ENCODE assay signal across 8 mouse cellular contexts in genomic region chrX:106026418-106027342, GRCm38 (mm10). TPM values are rescaled to one million over a fixed set of nuclear protein-coding genes. Genes with fewer than 3 reads are reported as not detected.
A peak's percentile ranks its signal among the peaks of the same experiment; 100 is the strongest.
DNase-seq lines count a peak whose midpoint lies in the region; ATAC-seq and TF ChIP-seq lines count a peak whose summit lies in the region.

Gene Atp7a, plus strand, starts transcription at chrX:106027276.

- peak; percentile 97 for ATAC-seq in embryonic facial prominence, embryonic 15.5 days (ENCODE audit: insufficient number of reproducible peaks, low FRiP score, low TSS enrichment, low read depth)
- ATAC-seq in kidney, embryonic 14.5 days (ENCODE audit: low FRiP score, low TSS enrichment) = peak; percentile 98
- peak; percentile 88 for ATAC-seq in limb, embryonic 15.5 days (ENCODE audit: insufficient number of reproducible peaks, low FRiP score, low TSS enrichment, low read depth)

- peak within 1 kb of the TSS; percentile 55 for H3K9ac ChIP-seq in embryonic facial prominence, embryonic 15.5 days
- H3K9ac ChIP-seq in kidney, embryonic 14.5 days (ENCODE audit: low read depth, low read length) = peak within 1 kb of the TSS; percentile 70
- peak within 1 kb of the TSS; percentile 32; the same call in 1 of the 2 replicates for H3K9ac ChIP-seq in limb, embryonic 15.5 days

- H3K4me1 ChIP-seq in bone marrow, adult 2 months (ENCODE audit: control insufficient read depth, insufficient read depth, low read length) = no peaks in the 10 kb centered on the region; the same call in 1 of the 2 replicates
- no peaks in the 10 kb centered on the region for H3K4me1 ChIP-seq in embryonic facial prominence, embryonic 15.5 days
- H3K4me1 ChIP-seq in kidney, embryonic 14.5 days (ENCODE audit: control insufficient read depth, insufficient read depth, low read length) = no peaks in the 10 kb centered on the region
- no peaks in the 10 kb centered on the region for H3K4me1 ChIP-seq in limb, embryonic 15.5 days

- H3K9me3 ChIP-seq in embryonic facial prominence, embryonic 15.5 days (replicated peaks) = no peaks in the 10 kb centered on the region
- no peaks in the 10 kb centered on the region for H3K9me3 ChIP-seq in kidney, embryonic 14.5 days (ENCODE audit: control insufficient read depth, low read length)
- no peaks in the 10 kb centered on the region for H3K9me3 ChIP-seq in limb, embryonic 15.5 days

- TF ChIP-seq CTCF in bone marrow, adult 2 months (IDR thresholded peaks at IDR 0.05; ENCODE audit: control insufficient read depth, insufficient read depth, low read length) = peak; percentile 82

- 12% methylated on average over 36 of the region's 36 CpGs for WGBS in bone marrow, adult 2 months
- WGBS in embryonic facial prominence, embryonic 15.5 days = 18% methylated on average over 35 of the region's 36 CpGs
- 25% methylated on average over 36 of the region's 36 CpGs for WGBS in kidney, embryonic 14.5 days
- 20% methylated on average over 36 of the region's 36 CpGs for WGBS in limb, embryonic 15.5 days

- no peaks in the 10 kb centered on the region for H3K27me3 ChIP-seq in embryonic facial prominence, embryonic 15.5 days
- no peaks in the 10 kb centered on the region for H3K27me3 ChIP-seq in kidney, embryonic 14.5 days (ENCODE audit: control insufficient read depth, insufficient read depth, low read length)
- no peaks in the 10 kb centered on the region for H3K27me3 ChIP-seq in limb, embryonic 15.5 days

- peak within 1 kb of the TSS; percentile 78 for H3K4me3 ChIP-seq in bone marrow, adult 2 months (replicated peaks; ENCODE audit: control insufficient read depth, low read depth, low read length)
- peak within 1 kb of the TSS; percentile 54 for H3K4me3 ChIP-seq in embryonic facial prominence, embryonic 15.5 days (replicated peaks)
- H3K4me3 ChIP-seq in kidney, embryonic 14.5 days (ENCODE audit: low read length) = peak within 1 kb of the TSS; percentile 53
- peak within 1 kb of the TSS; percentile 49 for H3K4me3 ChIP-seq in limb, embryonic 15.5 days

- no peaks in the 10 kb centered on the region for H3K36me3 ChIP-seq in embryonic facial prominence, embryonic 15.5 days
- peaks cover 5% of the 10 kb centered on the region; the same call in 1 of the 2 replicates for H3K36me3 ChIP-seq in kidney, embryonic 14.5 days (ENCODE audit: control insufficient read depth, insufficient read depth, low read length)
- H3K36me3 ChIP-seq in limb, embryonic 15.5 days = no peaks in the 10 kb centered on the region; the same call in 1 of the 2 replicates

- H3K27ac ChIP-seq in bone marrow, adult 2 months (ENCODE audit: control insufficient read depth, insufficient read depth, low read depth, low read length, poor library complexity) = peak within 1 kb of the TSS; percentile 79
- peak within 1 kb of the TSS; percentile 88 for H3K27ac ChIP-seq in embryonic facial prominence, embryonic 15.5 days (replicated peaks)
- 0 out of 2 replicates have a peak within 1 kb of the TSS, but pooled peaks have one; percentile 42 for H3K27ac ChIP-seq in kidney, embryonic 14.5 days (ENCODE audit: low read depth, low read length)
- peak within 1 kb of the TSS; percentile 75 for H3K27ac ChIP-seq in limb, embryonic 15.5 days

- TF ChIP-seq POLR2A in bone marrow, adult 2 months (IDR thresholded peaks at IDR 0.05; ENCODE audit: borderline replicate concordance, control insufficient read depth, low read depth, low read length) = peak; percentile 92

- DNase-seq in 416B (ENCODE audit: low read depth) = peak; percentile 93
- peak; percentile 89 for DNase-seq in heart, adult 8-10 months (ENCODE audit: low spot score)
- DNase-seq in monocyte, adult 2 months (ENCODE audit: low read depth in 1 of 2, low spot score in 2 of 2) = peak; percentile 81 to 87
- DNase-seq in spleen, postnatal 36 days (ENCODE audit: low spot score in 2 of 2) = peak; percentile 90 to 93

- H3K4me2 ChIP-seq in embryonic facial prominence, embryonic 15.5 days (replicated peaks) = peak within 1 kb of the TSS; percentile 42
- peak within 1 kb of the TSS; percentile 41 for H3K4me2 ChIP-seq in kidney, embryonic 14.5 days (replicated peaks; ENCODE audit: low read depth, low read length)
- H3K4me2 ChIP-seq in limb, embryonic 15.5 days = peak within 1 kb of the TSS; percentile 42

RNA-seq across cellular contexts. Expression of gene Atp7a, which starts in this region (rescaled TPM):
- polyA plus RNA-seq in bone marrow, adult 2 months (2011; ENCODE audit: insufficient read depth, insufficient read length, low replicate concordance, missing spikeins) = 0.59 and 5.5 TPM in 2 replicates
- polyA plus RNA-seq in embryonic facial prominence, embryonic 15.5 days (2015; fragmentation: Nextera tagmentation; extraction: Ambion mirVana) = 20.4 and 21.2 TPM in 2 replicates
- 1 to 10 TPM; 5.2 to 6.9 (median 6.2) TPM for total RNA-seq in heart, adult 8-10 months (2022)
- 15.8 and 37.8 TPM in 2 replicates for polyA plus RNA-seq in kidney, embryonic 14.5 days (2014; fragmentation: Nextera tagmentation; extraction: Ambion mirVana)
- polyA plus RNA-seq in limb, embryonic 15.5 days (2015; fragmentation: Nextera tagmentation; extraction: Ambion mirVana) = 23.0 and 24.0 TPM in 2 replicates

Comparison
In these comparisons a context has a peak if more than half of its experiments do, and no peak if none do; other contexts are left out.
1. Peak in every context shown above with its lines: DNase-seq, ATAC-seq, H3K4me3 ChIP-seq and H3K27ac ChIP-seq.